Mouse (Mus musculus): ENCODE results near the gene F2r. TPM values are rescaled to one million over a fixed set of nuclear protein-coding genes. Genes with fewer than 3 reads are reported as not detected.

F2r gene
- polyA plus RNA-seq, 1 experiment from 2014 or later, result 58.5 TPM

- WGBS, result 26% methylated on average over 5 of the region's 5 CpGs
- peaks cover 3% of the 10 kb centered on the region; the same call in 1 of the 2 replicates for H3K36me3 ChIP-seq (ENCODE audit: control insufficient read depth, insufficient read depth, low read length)
- H3K4me3 ChIP-seq (ENCODE audit: low read depth, low read length), result no peak overlapping the region
- ATAC-seq (replicated peaks; ENCODE audit: low FRiP score, low TSS enrichment, low read depth) (no peak), DNase-seq (ENCODE audit: low spot score) (no peak)
- peak overlapping the region; percentile 67 for H3K27ac ChIP-seq (ENCODE audit: low read depth)
- no peaks in the 10 kb centered on the region for H3K9me3 ChIP-seq (ENCODE audit: control insufficient read depth, low read length)
- no peak overlapping the region for H3K4me2 ChIP-seq (ENCODE audit: low read length)
- no peak overlapping the region for H3K9ac ChIP-seq (ENCODE audit: low read length)
- H3K27me3 ChIP-seq (replicated peaks; ENCODE audit: control insufficient read depth, insufficient read depth, low read length), result no peaks in the 10 kb centered on the region
- H3K4me1 ChIP-seq (replicated peaks; ENCODE audit: control insufficient read depth, insufficient read depth, low read length), result peaks cover 32% of the 10 kb centered on the region
These were observed 20.6 kb upstream of the F2r start for GRCm38 (mm10) chr13:95638894-95639293.

- peaks cover 29% of the 10 kb centered on the region for H3K4me1 ChIP-seq (replicated peaks; ENCODE audit: control insufficient read depth, insufficient read depth, low read length)
- H3K36me3 ChIP-seq (ENCODE audit: control insufficient read depth, insufficient read depth, low read length), result peaks cover 3% of the 10 kb centered on the region; the same call in 1 of the 2 replicates
- H3K9me3 ChIP-seq (ENCODE audit: control insufficient read depth, low read length), result no peaks in the 10 kb centered on the region
- no peak for ATAC-seq (replicated peaks; ENCODE audit: low FRiP score, low TSS enrichment, low read depth)
- no peak overlapping the region for H3K27ac ChIP-seq (ENCODE audit: low read depth)
- DNase-seq (ENCODE audit: low spot score), result no peak
- H3K27me3 ChIP-seq (replicated peaks; ENCODE audit: control insufficient read depth, insufficient read depth, low read length), result no peaks in the 10 kb centered on the region
- H3K4me2 ChIP-seq (ENCODE audit: low read length), result no peak overlapping the region
- H3K4me3 ChIP-seq (ENCODE audit: low read depth, low read length), result no peak overlapping the region
- 79% methylated on average over 10 of the region's 10 CpGs for WGBS
- H3K9ac ChIP-seq (ENCODE audit: low read length), result no peak overlapping the region
These were observed 19.4 kb upstream of the F2r start for GRCm38 (mm10) chr13:95637737-95638136.

GRCm38 (mm10) chr13:95635301-95635700 is 17.0 kb upstream of the F2r start:
- Histone ChIP-seq H3K4me2 (ENCODE audit: low read length) (no peak overlapping the region), H3K36me3 (ENCODE audit: control insufficient read depth, insufficient read depth, low read length) (peaks cover 9% of the 10 kb centered on the region), H3K4me1 (replicated peaks; ENCODE audit: control insufficient read depth, insufficient read depth, low read length) (peaks cover 23% of the 10 kb centered on the region), H3K9ac (ENCODE audit: low read length) (no peak overlapping the region), H3K27me3 (replicated peaks; ENCODE audit: control insufficient read depth, insufficient read depth, low read length) (no peaks in the 10 kb centered on the region), H3K27ac (ENCODE audit: low read depth) (no peak overlapping the region), H3K4me3 (ENCODE audit: low read depth, low read length) (no peak overlapping the region), H3K9me3 (ENCODE audit: control insufficient read depth, low read length) (no peaks in the 10 kb centered on the region)
- WGBS, result 89% methylated on average over 12 of the region's 12 CpGs
- DNase-seq (ENCODE audit: low spot score), result no peak
- no peak for ATAC-seq (replicated peaks; ENCODE audit: low FRiP score, low TSS enrichment, low read depth)

GRCm38 (mm10) chr13:95634451-95634850 is 16.2 kb upstream of the F2r start:
- no peak overlapping the region for H3K4me2 ChIP-seq (ENCODE audit: low read length)
- 8% methylated on average over 2 of the region's 2 CpGs for WGBS
- ATAC-seq (replicated peaks; ENCODE audit: low FRiP score, low TSS enrichment, low read depth) (no peak), DNase-seq (ENCODE audit: low spot score) (no peak)
- peak overlapping the region; percentile 10 for H3K27ac ChIP-seq (ENCODE audit: low read depth)
- H3K4me1 ChIP-seq (replicated peaks; ENCODE audit: control insufficient read depth, insufficient read depth, low read length), result peaks cover 21% of the 10 kb centered on the region
- no peak overlapping the region for H3K9ac ChIP-seq (ENCODE audit: low read length)
- no peak overlapping the region for H3K4me3 ChIP-seq (ENCODE audit: low read depth, low read length)
- H3K9me3 ChIP-seq (ENCODE audit: control insufficient read depth, low read length), result no peaks in the 10 kb centered on the region
- H3K36me3 ChIP-seq (ENCODE audit: control insufficient read depth, insufficient read depth, low read length), result peaks cover 18% of the 10 kb centered on the region
- no peaks in the 10 kb centered on the region for H3K27me3 ChIP-seq (replicated peaks; ENCODE audit: control insufficient read depth, insufficient read depth, low read length)

- Histone ChIP-seq H3K9ac (ENCODE audit: low read length) (no peak overlapping the region), H3K27ac (ENCODE audit: low read depth) (peak overlapping the region; percentile 10; the same call in 1 of the 2 replicates), H3K4me1 (replicated peaks; ENCODE audit: control insufficient read depth, insufficient read depth, low read length) (peaks cover 11% of the 10 kb centered on the region), H3K4me2 (ENCODE audit: low read length) (no peak overlapping the region), H3K27me3 (replicated peaks; ENCODE audit: control insufficient read depth, insufficient read depth, low read length) (no peaks in the 10 kb centered on the region), H3K4me3 (ENCODE audit: low read depth, low read length) (no peak overlapping the region), H3K9me3 (ENCODE audit: control insufficient read depth, low read length) (no peaks in the 10 kb centered on the region), H3K36me3 (ENCODE audit: control insufficient read depth, insufficient read depth, low read length) (peaks cover 23% of the 10 kb centered on the region)
- 70% methylated on average over 2 of the region's 2 CpGs for WGBS
- ATAC-seq (replicated peaks; ENCODE audit: low FRiP score, low TSS enrichment, low read depth) (no peak), DNase-seq (ENCODE audit: low spot score) (no peak)
These were observed 15.1 kb upstream of the F2r start for GRCm38 (mm10) chr13:95633384-95633783.

- Histone ChIP-seq H3K4me2 (ENCODE audit: low read length) (no peak overlapping the region), H3K27ac (ENCODE audit: low read depth) (no peak overlapping the region), H3K9ac (ENCODE audit: low read length) (no peak overlapping the region), H3K9me3 (ENCODE audit: control insufficient read depth, low read length) (no peaks in the 10 kb centered on the region), H3K27me3 (replicated peaks; ENCODE audit: control insufficient read depth, insufficient read depth, low read length) (no peaks in the 10 kb centered on the region), H3K4me1 (replicated peaks; ENCODE audit: control insufficient read depth, insufficient read depth, low read length) (peaks cover 10% of the 10 kb centered on the region; the same call in 1 of the 2 replicates), H3K36me3 (ENCODE audit: control insufficient read depth, insufficient read depth, low read length) (peaks cover 22% of the 10 kb centered on the region), H3K4me3 (ENCODE audit: low read depth, low read length) (no peak overlapping the region)
- DNase-seq (ENCODE audit: low spot score) (no peak), ATAC-seq (replicated peaks; ENCODE audit: low FRiP score, low TSS enrichment, low read depth) (no peak)
- WGBS, result 83% methylated on average over 6 of the region's 6 CpGs
These were observed 13.9 kb upstream of the F2r start for GRCm38 (mm10) chr13:95632144-95632543.

- H3K4me3 ChIP-seq (ENCODE audit: low read depth, low read length), result no peak overlapping the region
- H3K27ac ChIP-seq (ENCODE audit: low read depth), result no peak overlapping the region
- peaks cover 20% of the 10 kb centered on the region for H3K36me3 ChIP-seq (ENCODE audit: control insufficient read depth, insufficient read depth, low read length)
- peaks cover 10% of the 10 kb centered on the region; the same call in 1 of the 2 replicates for H3K4me1 ChIP-seq (replicated peaks; ENCODE audit: control insufficient read depth, insufficient read depth, low read length)
- DNase-seq (ENCODE audit: low spot score) (no peak), ATAC-seq (replicated peaks; ENCODE audit: low FRiP score, low TSS enrichment, low read depth) (no peak)
- no peak overlapping the region for H3K9ac ChIP-seq (ENCODE audit: low read length)
- WGBS, result 60% methylated on average over 2 of the region's 2 CpGs
- no peaks in the 10 kb centered on the region for H3K27me3 ChIP-seq (replicated peaks; ENCODE audit: control insufficient read depth, insufficient read depth, low read length)
- H3K4me2 ChIP-seq (ENCODE audit: low read length), result no peak overlapping the region
- no peaks in the 10 kb centered on the region for H3K9me3 ChIP-seq (ENCODE audit: control insufficient read depth, low read length)
These were observed 12.5 kb upstream of the F2r start for GRCm38 (mm10) chr13:95630747-95631146.

- ATAC-seq (replicated peaks; ENCODE audit: low FRiP score, low TSS enrichment, low read depth), result no peak
- Histone ChIP-seq H3K4me1 (replicated peaks; ENCODE audit: control insufficient read depth, insufficient read depth, low read length) (peaks cover 10% of the 10 kb centered on the region; the same call in 1 of the 2 replicates), H3K36me3 (ENCODE audit: control insufficient read depth, insufficient read depth, low read length) (peaks cover 20% of the 10 kb centered on the region), H3K9ac (ENCODE audit: low read length) (no peak overlapping the region), H3K27ac (ENCODE audit: low read depth) (no peak overlapping the region), H3K9me3 (ENCODE audit: control insufficient read depth, low read length) (no peaks in the 10 kb centered on the region), H3K27me3 (replicated peaks; ENCODE audit: control insufficient read depth, insufficient read depth, low read length) (no peaks in the 10 kb centered on the region), H3K4me2 (ENCODE audit: low read length) (no peak overlapping the region), H3K4me3 (ENCODE audit: low read depth, low read length) (no peak overlapping the region)
- no peak for DNase-seq (ENCODE audit: low spot score)
- WGBS, result 87% methylated on average over 10 of the region's 10 CpGs
These were observed 11.5 kb upstream of the F2r start for GRCm38 (mm10) chr13:95629751-95630150.

GRCm38 (mm10) chr13:95626696-95627095 is 8.4 kb upstream of the F2r start:
- ATAC-seq (replicated peaks; ENCODE audit: low FRiP score, low TSS enrichment, low read depth) (no peak), DNase-seq (ENCODE audit: low spot score) (no peak)
- 79% methylated on average over 7 of the region's 7 CpGs for WGBS
- Histone ChIP-seq H3K9ac (ENCODE audit: low read length) (no peak overlapping the region), H3K4me3 (ENCODE audit: low read depth, low read length) (no peak overlapping the region), H3K4me2 (ENCODE audit: low read length) (no peak overlapping the region), H3K36me3 (ENCODE audit: control insufficient read depth, insufficient read depth, low read length) (peaks cover 19% of the 10 kb centered on the region), H3K27ac (ENCODE audit: low read depth) (no peak overlapping the region), H3K4me1 (replicated peaks; ENCODE audit: control insufficient read depth, insufficient read depth, low read length) (no peaks in the 10 kb centered on the region), H3K9me3 (ENCODE audit: control insufficient read depth, low read length) (no peaks in the 10 kb centered on the region), H3K27me3 (replicated peaks; ENCODE audit: control insufficient read depth, insufficient read depth, low read length) (no peaks in the 10 kb centered on the region)

All from intestine, embryonic 14.5 days (tissue).